Mouse (Mus musculus) lung, adult 2 months (tissue): ENCODE results near the gene Adgrl3. TPM values are rescaled to one million over a fixed set of nuclear protein-coding genes. Genes with fewer than 3 reads are reported as not detected.

Experiments used
- DNase-seq: peaks from one replicate; pipeline ENCODE4 v3.0.0; 2022
- H3K4me1 ChIP-seq: fragments of 200-500 bp; 2 replicates; pipeline ENCODE4 v1.6.1; 2011; ENCODE audit warnings: low read length; ENCODE audit not compliant: control insufficient read depth, insufficient read depth
- H3K4me3 ChIP-seq: fragments of 200-500 bp; replicated peaks from 2 replicates; pipeline ENCODE3; 2011; ENCODE audit warnings: low read depth, mild to moderate bottlenecking, control low read depth, low read length; ENCODE audit errors: extremely low read depth
- CTCF ChIP-seq: fragments of 200-500 bp; IDR thresholded peaks from 2 replicates; pipeline ENCODE4 v1.5.1; 2011; ENCODE audit warnings: mild to moderate bottlenecking, low read length, control low read depth; ENCODE audit not compliant: insufficient read depth
- POLR2A ChIP-seq: fragments of 200-500 bp; IDR thresholded peaks from 2 replicates; pipeline ENCODE4 v1.6.1; 2011; ENCODE audit warnings: low read depth, mild to moderate bottlenecking, control low read depth, low read length, borderline replicate concordance; ENCODE audit errors: extremely low read depth
- WGBS: fragments of 180-500 bp; shearing (Covaris S2); methylation state at CpG from one replicate; pipeline ENCODE4 v1.1.7; 2018; 5-methylcytosine and 5-hydroxymethylcytosine counted together
- polyA plus RNA-seq: library from polyadenylated mRNA; depleted of rRNA; stranded (reverse); fragments of >200 nt; gene quantifications from 2 replicates; pipeline ENCODE4 v1.2.3, GENCODE M21; 2012

The Adgrl3 gene
- polyA plus RNA-seq, 1 experiment = 22.5 TPM

- DNase-seq = no peak
- Histone ChIP-seq H3K4me3 (no peak overlapping the region), H3K4me1 (no peaks in the 10 kb centered on the region)
- 65% methylated on average over 1 of the region's 1 CpGs for WGBS
- TF ChIP-seq POLR2A (no peak), CTCF (no peak)
These were observed 385.7 kb downstream of the Adgrl3 start for GRCm38 (mm10) chr5:81405582-81406143.

GRCm38 (mm10) chr5:81417326-81417725, 397.4 kb downstream of the Adgrl3 start:
- H3K4me1 ChIP-seq = no peaks in the 10 kb centered on the region
- no peak for TF ChIP-seq CTCF
- TF ChIP-seq POLR2A = no peak
- WGBS = 67% methylated on average over 3 of the region's 3 CpGs
- H3K4me3 ChIP-seq = no peak overlapping the region
- no peak for DNase-seq

DNA sequence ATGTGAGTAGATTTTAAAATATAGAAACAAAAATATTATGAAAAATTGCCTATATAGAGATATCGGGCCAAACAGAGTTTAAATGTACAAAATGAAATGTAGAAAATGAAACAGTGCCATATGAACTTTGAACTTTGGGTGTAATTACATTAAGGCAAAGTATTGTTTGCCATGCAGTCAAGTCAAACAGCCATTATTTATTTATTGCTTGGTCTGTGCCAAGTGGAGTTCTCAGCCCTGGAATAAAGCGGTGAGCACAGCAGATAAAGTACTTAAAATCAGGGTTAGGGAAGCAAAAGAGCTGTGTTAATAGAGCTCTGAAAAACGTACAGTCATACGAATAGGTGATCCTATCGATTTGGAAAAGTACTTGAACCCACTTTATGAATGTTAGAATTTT, 407.5 kb downstream of the Adgrl3 start:
- TF ChIP-seq POLR2A (no peak), CTCF (no peak)
- DNase-seq = no peak
- Histone ChIP-seq H3K4me3 (no peak overlapping the region), H3K4me1 (no peaks in the 10 kb centered on the region)
- 47% methylated on average over 5 of the region's 5 CpGs for WGBS

DNA sequence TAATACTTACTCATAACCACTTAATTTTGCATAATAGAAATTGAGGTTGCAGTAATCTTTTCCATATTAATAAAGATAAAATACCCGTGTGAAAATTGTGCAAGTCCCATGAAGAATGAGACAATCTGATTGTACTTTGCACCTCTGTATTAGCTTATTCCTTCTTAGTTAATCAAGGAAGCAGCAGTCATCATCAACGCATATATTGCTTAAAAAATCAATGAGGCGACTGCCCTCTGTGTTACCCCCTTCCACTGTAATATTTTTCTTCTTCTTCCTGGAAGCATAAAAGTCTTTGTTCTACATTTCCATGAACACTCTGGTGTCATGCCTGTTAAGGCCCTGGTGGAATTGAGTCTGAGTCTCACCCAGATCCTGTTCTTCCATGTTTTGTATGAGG, 416.4 kb downstream of the Adgrl3 start:
- H3K4me1 ChIP-seq = no peaks in the 10 kb centered on the region
- no peak overlapping the region for H3K4me3 ChIP-seq
- WGBS = 88% methylated on average over 3 of the region's 3 CpGs
- DNase-seq = no peak
- no peak for TF ChIP-seq POLR2A

DNA sequence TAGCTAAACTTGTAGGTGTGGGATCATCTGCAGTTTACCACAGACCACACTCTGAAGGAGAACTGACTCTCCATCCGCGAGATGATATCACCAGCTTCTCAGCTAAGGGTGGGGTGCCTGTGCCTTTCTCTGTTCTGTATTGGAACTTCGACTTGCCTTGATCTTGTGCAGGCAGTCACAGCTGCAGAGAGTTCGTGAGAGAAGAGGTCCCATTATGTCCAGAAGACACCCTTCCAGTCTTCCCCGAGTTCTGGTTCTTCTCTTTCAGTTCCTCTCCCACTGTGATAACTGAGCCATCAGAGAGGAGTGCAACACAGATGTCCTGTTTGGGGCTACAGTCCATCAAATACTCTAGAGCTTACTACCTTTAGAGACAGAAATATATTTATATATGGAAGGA, 422.2 kb downstream of the Adgrl3 start:
- Histone ChIP-seq H3K4me3 (no peak overlapping the region), H3K4me1 (no peaks in the 10 kb centered on the region)
- DNase-seq = no peak
- WGBS = 75% methylated on average over 5 of the region's 5 CpGs
- TF ChIP-seq POLR2A = no peak
- no peak for TF ChIP-seq CTCF

DNA sequence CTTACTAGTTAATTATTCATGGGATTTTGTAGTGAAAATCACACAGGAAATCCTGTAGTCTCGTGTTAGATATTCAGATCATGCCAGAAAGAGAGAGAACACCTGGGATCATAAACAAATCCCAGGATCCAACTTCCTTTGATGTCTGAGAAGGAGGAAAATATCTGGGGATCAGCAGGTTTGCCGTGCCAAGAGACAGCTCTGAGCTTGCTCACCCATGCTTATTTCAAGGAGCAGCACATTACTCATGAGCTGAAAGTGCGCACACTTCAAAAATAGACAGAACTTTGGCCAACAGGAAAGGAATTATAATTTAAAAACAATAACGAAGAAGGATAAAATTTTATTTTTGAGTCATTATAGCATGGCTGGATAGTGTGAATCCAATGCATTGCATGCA, 446.0 kb downstream of the Adgrl3 start:
- WGBS = 38% methylated on average over 4 of the region's 4 CpGs
- Histone ChIP-seq H3K4me1 (no peaks in the 10 kb centered on the region; the same call in 1 of the 2 replicates), H3K4me3 (no peak overlapping the region)
- TF ChIP-seq CTCF (no peak), POLR2A (no peak)
- no peak for DNase-seq

GRCm38 (mm10) chr5:81474681-81475080, 454.7 kb downstream of the Adgrl3 start:
- 59% methylated on average over 2 of the region's 2 CpGs for WGBS
- no peak for DNase-seq
- no peak for TF ChIP-seq CTCF
- TF ChIP-seq POLR2A = no peak
- Histone ChIP-seq H3K4me1 (peaks cover 7% of the 10 kb centered on the region; the same call in 1 of the 2 replicates), H3K4me3 (no peak overlapping the region)

DNA sequence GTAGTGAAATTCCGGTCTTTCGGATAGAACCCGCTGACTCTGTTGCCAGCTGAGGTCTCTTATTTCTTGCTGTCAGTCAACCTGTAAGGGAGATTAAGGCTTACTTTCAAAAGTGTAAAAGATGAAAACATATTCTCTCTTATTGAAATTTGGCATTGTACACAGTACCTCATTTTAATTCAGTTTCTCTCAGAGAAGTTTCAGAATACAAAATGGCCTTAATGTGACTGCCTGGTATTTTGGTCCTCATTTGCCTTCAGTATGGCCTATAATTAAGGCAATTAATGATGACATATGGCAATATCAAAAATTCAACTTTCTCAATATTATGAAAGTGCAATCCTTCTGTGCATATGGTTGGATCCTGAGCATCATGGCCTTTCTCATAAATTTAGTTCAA, 455.5 kb downstream of the Adgrl3 start:
- 89% methylated on average over 3 of the region's 3 CpGs for WGBS
- no peak for DNase-seq
- Histone ChIP-seq H3K4me1 (peaks cover 7% of the 10 kb centered on the region; the same call in 1 of the 2 replicates), H3K4me3 (no peak overlapping the region)
- TF ChIP-seq CTCF = no peak
- no peak for TF ChIP-seq POLR2A

- no peak for DNase-seq
- TF ChIP-seq POLR2A (no peak), CTCF (no peak)
- no peak overlapping the region for H3K4me3 ChIP-seq
- H3K4me1 ChIP-seq = peaks cover 7% of the 10 kb centered on the region; the same call in 1 of the 2 replicates
- 20% methylated on average over 8 of the region's 8 CpGs for WGBS
These were observed 456.2 kb downstream of the Adgrl3 start for GRCm38 (mm10) chr5:81475971-81476606.

GRCm38 (mm10) chr5:81480911-81481310, 461.0 kb downstream of the Adgrl3 start:
- peaks cover 3% of the 10 kb centered on the region; the same call in 1 of the 2 replicates for H3K4me1 ChIP-seq
- no peak for DNase-seq
- no peak overlapping the region for H3K4me3 ChIP-seq
- WGBS = 87% methylated on average over 3 of the region's 3 CpGs
- no peak for TF ChIP-seq CTCF
- no peak for TF ChIP-seq POLR2A
